Mouse (Mus musculus) cerebellum, adult 2 months (tissue): Measurements from ENCODE around the gene Tmem254a. TPM values are rescaled to one million over a fixed set of nuclear protein-coding genes. Genes with fewer than 3 reads are reported as not detected.
"Not testable (repeated sequence)": the region's sequence is repeated elsewhere in the genome, so short reads cannot be mapped to it uniquely, and the experiment has no call there.

Source experiments
- DNase-seq, 2 experiments: peaks; one replicate each; pipeline ENCODE4 v3.0.0; 2021
- H3K27ac ChIP-seq: fragments of 200-500 bp; 2 replicates; pipeline ENCODE4 v1.5.1; 2012; ENCODE audit warnings: low read length, control low read depth, inconsistent platforms; ENCODE audit not compliant: insufficient read depth
- H3K27me3 ChIP-seq: fragments of 200-500 bp; 2 replicates; pipeline ENCODE4 v1.6.1; 2012; ENCODE audit warnings: inconsistent platforms, mild to moderate bottlenecking, low read length, moderate library complexity; ENCODE audit not compliant: control insufficient read depth, insufficient read depth
- H3K4me1 ChIP-seq: fragments of 200-500 bp; 2 replicates; pipeline ENCODE4 v1.6.1; 2011; ENCODE audit warnings: low read length; ENCODE audit not compliant: control insufficient read depth, insufficient read depth
- H3K4me3 ChIP-seq: fragments of 200-500 bp; replicated peaks from 2 replicates; pipeline ENCODE3; 2011; ENCODE audit warnings: mild to moderate bottlenecking, low read depth, low read length, control low read depth; ENCODE audit not compliant: insufficient read depth
- WGBS: fragments of 180-500 bp; shearing (Covaris S2); methylation state at CpG from one replicate; pipeline ENCODE4 v1.1.7; 2018; 5-methylcytosine and 5-hydroxymethylcytosine counted together
- polyA plus RNA-seq: library from polyadenylated mRNA; depleted of rRNA; stranded (reverse); fragments of >200 nt; gene quantifications from 2 replicates; pipeline ENCODE4 v1.2.3, GENCODE M21; 2012; rRNA removed

Gene Tmem254a
- polyA plus RNA-seq: 2.0 and 2.6 TPM in 2 replicates

- H3K4me3 ChIP-seq, H3K4me1 ChIP-seq: not testable (repeated sequence)
- no CpG with 5 or more reads among the region's 10 CpGs for WGBS
Observed at GRCm38 (mm10) chr14:25927562-25927881, at the start of gene Tmem254a. Gene Tmem254a (minus strand): TSS chr14:25927672.

GRCm38 (mm10) chr14:25957861-25958260 is 30.4 kb upstream of the Tmem254a start:
- not testable (repeated sequence) for H3K27ac ChIP-seq, H3K4me3 ChIP-seq, DNase-seq, H3K4me1 ChIP-seq, H3K27me3 ChIP-seq
- no CpG with 5 or more reads among the region's 3 CpGs for whole genome bisulfite sequencing

More at GRCm38 (mm10) chr14:25927562-25927881, at the start of gene Tmem254a:
- H3K27me3 ChIP-seq, H3K27ac ChIP-seq, DNase-seq: not testable (repeated sequence)

GRCm38 (mm10) chr14:25938004-25938403 is 10.5 kb upstream of the Tmem254a start, which contains the start of gene Cphx1:
Gene Cphx1 (plus strand): TSS chr14:25938304.
- H3K27me3 ChIP-seq, H3K4me3 ChIP-seq, DNase-seq, H3K27ac ChIP-seq, H3K4me1 ChIP-seq: not testable (repeated sequence)
- no CpG with 5 or more reads among the region's 8 CpGs for WGBS

GRCm38 (mm10) chr14:25936867-25937630 is 9.6 kb upstream of the Tmem254a start:
- H3K4me1 ChIP-seq, H3K27ac ChIP-seq, H3K4me3 ChIP-seq, DNase-seq, H3K27me3 ChIP-seq: not testable (repeated sequence)
- no CpG with 5 or more reads among the region's 5 CpGs for WGBS

GRCm38 (mm10) chr14:25926814-25927561 is 484 bp downstream of the Tmem254a start:
- DNase-seq, H3K4me3 ChIP-seq, H3K27ac ChIP-seq, H3K4me1 ChIP-seq, H3K27me3 ChIP-seq: not testable (repeated sequence)
- no CpG with 5 or more reads among the region's 44 CpGs for WGBS

GRCm38 (mm10) chr14:25918427-25919170 is 8.9 kb downstream of the Tmem254a start:
- WGBS: no CpG with 5 or more reads among the region's 5 CpGs
- not testable (repeated sequence) for H3K27ac ChIP-seq, DNase-seq, H3K27me3 ChIP-seq, H3K4me1 ChIP-seq, H3K4me3 ChIP-seq

GRCm38 (mm10) chr14:25908976-25909375 is 18.5 kb downstream of the Tmem254a start:
- not testable (repeated sequence) for H3K27me3 ChIP-seq, H3K27ac ChIP-seq, H3K4me1 ChIP-seq, H3K4me3 ChIP-seq, DNase-seq
- WGBS: no CpG with 5 or more reads among the region's 8 CpGs

GRCm38 (mm10) chr14:25907272-25907671 is 20.2 kb downstream of the Tmem254a start:
- not testable (repeated sequence) for DNase-seq, H3K4me3 ChIP-seq, H3K27me3 ChIP-seq, H3K27ac ChIP-seq, H3K4me1 ChIP-seq
- WGBS: no CpG with 5 or more reads among the region's 9 CpGs

- WGBS: 36% methylated on average over 1 of the region's 5 CpGs
- H3K27me3 ChIP-seq, H3K4me3 ChIP-seq, H3K4me1 ChIP-seq, H3K27ac ChIP-seq, DNase-seq: not testable (repeated sequence)
Observed at GRCm38 (mm10) chr14:25905243-25905642, 22.2 kb downstream of the Tmem254a start.

GRCm38 (mm10) chr14:25903000-25903399 is 24.5 kb downstream of the Tmem254a start, which contains the start of gene Plac9a:
Gene Plac9a (minus strand): TSS chr14:25903100.
- not testable (repeated sequence) for DNase-seq, H3K27ac ChIP-seq, H3K4me3 ChIP-seq, H3K4me1 ChIP-seq, H3K27me3 ChIP-seq
- no CpG with 5 or more reads among the region's 10 CpGs for WGBS

GRCm38 (mm10) chr14:25895686-25896085 is 31.8 kb downstream of the Tmem254a start:
- H3K4me3 ChIP-seq, H3K27ac ChIP-seq, H3K4me1 ChIP-seq, DNase-seq, H3K27me3 ChIP-seq: not testable (repeated sequence)
- no CpG with 5 or more reads among the region's 7 CpGs for WGBS

- no CpG with 5 or more reads among the region's 3 CpGs for WGBS
- not testable (repeated sequence) for H3K4me3 ChIP-seq, DNase-seq, H3K27me3 ChIP-seq, H3K27ac ChIP-seq, H3K4me1 ChIP-seq
Observed at GRCm38 (mm10) chr14:25894566-25894965, 32.9 kb downstream of the Tmem254a start.
